Mouse (Mus musculus) megakaryocyte-erythroid progenitor cell, adult 5 weeks (primary cell): ENCODE results near the gene Gstm2. TPM values are rescaled to one million over a fixed set of nuclear protein-coding genes. Genes with fewer than 3 reads are reported as not detected.

Experiments
- polyA plus RNA-seq: library from polyadenylated mRNA; stranded (reverse); fragments of >175 nt; gene quantifications from 2 replicates; pipeline ENCODE4 v1.2.3, GENCODE M21; 2012

Gstm2 gene
- polyA plus RNA-seq, result 0.16 and 0.23 TPM in 2 replicates

GRCm38 (mm10) chr3:107986041-107986562 lies at the start of gene Gstm2:
TSS of gene Gstm2 (minus strand) at chr3:107986453.

GRCm38 (mm10) chr3:108017473-108018189 lies 31.4 kb upstream of the Gstm2 start, which contains the start of gene Gstm1:
TSS of gene Gstm1 (minus strand) at chr3:108017973.

GRCm38 (mm10) chr3:107968724-107969395 lies 17.4 kb downstream of the Gstm2 start, which contains the start of gene Gstm3:
TSS of gene Gstm3 (minus strand) at chr3:107969283.

GRCm38 (mm10) chr3:107943239-107943990 lies 42.8 kb downstream of the Gstm2 start, which contains the start of gene Gstm6:
TSS of gene Gstm6 (minus strand) at chr3:107943749.

Other genes starting within 250 kb of the Gstm2 start
- gene Csf1, start 226.0 kb downstream of the Gstm2 start, polyA plus RNA-seq, result 9.2 and 9.7 TPM in 2 replicates
- 0.02 TPM in 1 of 2 replicates, not detected in the other for gene Eps8l3, start 109.2 kb downstream of the Gstm2 start, polyA plus RNA-seq
- 2.8 and 4.2 TPM in 2 replicates for gene Gstm5, start 90.6 kb downstream of the Gstm2 start, polyA plus RNA-seq
- 0.64 and 0.97 TPM in 2 replicates for gene Gstm7, start 54.6 kb downstream of the Gstm2 start, polyA plus RNA-seq
- not detected in 2 replicates for gene Gstm6, start 42.7 kb downstream of the Gstm2 start, polyA plus RNA-seq
- gene Gstm3, start 17.2 kb downstream of the Gstm2 start, polyA plus RNA-seq, result not detected in 2 replicates
- gene Gstm1, start 31.5 kb upstream of the Gstm2 start, polyA plus RNA-seq, result 1,063 and 2,187 TPM in 2 replicates
- 2.9 and 4.4 TPM in 2 replicates for gene Gstm4, start 58.4 kb upstream of the Gstm2 start, polyA plus RNA-seq
- gene Ampd2, start 100.2 kb upstream of the Gstm2 start, polyA plus RNA-seq, result 238 and 248 TPM in 2 replicates
- gene Gnat2, start 106.3 kb upstream of the Gstm2 start, polyA plus RNA-seq, result 0.36 and 1.00 TPM in 2 replicates
- 16.4 and 17.1 TPM in 2 replicates for gene Gnai3, start 159.7 kb upstream of the Gstm2 start, polyA plus RNA-seq
- not detected in 2 replicates for gene Gpr61, start 168.4 kb upstream of the Gstm2 start, polyA plus RNA-seq
- gene Amigo1, start 199.9 kb upstream of the Gstm2 start, polyA plus RNA-seq, result 3.5 and 4.2 TPM in 2 replicates
- gene Cyb561d1, start 214.8 kb upstream of the Gstm2 start, polyA plus RNA-seq, result 6.5 and 6.8 TPM in 2 replicates
- 35.0 and 51.9 TPM in 2 replicates for gene Atxn7l2, start 224.5 kb upstream of the Gstm2 start, polyA plus RNA-seq
- gene Sypl2, start 240.2 kb upstream of the Gstm2 start, polyA plus RNA-seq, result 0.16 TPM in 1 of 2 replicates, not detected in the other